Mouse (Mus musculus): Measurements from ENCODE around the gene Copg2.

The Copg2 gene

GRCm38 (mm10) chr6:30751209-30751608 is 145.4 kb downstream of the Copg2 start:
- Histone ChIP-seq H3K9me3 (ENCODE audit: low read length) (no peaks in the 10 kb centered on the region), H3K36me3 (ENCODE audit: insufficient read depth, low read length) (peaks cover 27% of the 10 kb centered on the region), H3K4me1 (replicated peaks; ENCODE audit: low read depth, low read length) (no peaks in the 10 kb centered on the region), H3K27me3 (ENCODE audit: insufficient read depth, low read length) (no peaks in the 10 kb centered on the region), H3K4me3 (replicated peaks; ENCODE audit: low read length) (no peak overlapping the region)
- no peak for TF ChIP-seq CTCF (conservative IDR thresholded peaks at IDR 0.05; ENCODE audit: low read length)
- no peak for TF ChIP-seq NANOG (IDR thresholded peaks at IDR 0.05; ENCODE audit: borderline replicate concordance, low read length)
- no peak for TF ChIP-seq POU5F1 (IDR thresholded peaks at IDR 0.05; ENCODE audit: borderline replicate concordance, low read length)

- Histone ChIP-seq H3K36me3 (ENCODE audit: insufficient read depth, low read length) (peaks cover 27% of the 10 kb centered on the region), H3K4me3 (replicated peaks; ENCODE audit: low read length) (no peak overlapping the region), H3K27me3 (ENCODE audit: insufficient read depth, low read length) (no peaks in the 10 kb centered on the region), H3K9me3 (ENCODE audit: low read length) (no peaks in the 10 kb centered on the region), H3K4me1 (replicated peaks; ENCODE audit: low read depth, low read length) (no peaks in the 10 kb centered on the region)
- TF ChIP-seq CTCF (conservative IDR thresholded peaks at IDR 0.05; ENCODE audit: low read length) (no peak), NANOG (IDR thresholded peaks at IDR 0.05; ENCODE audit: borderline replicate concordance, low read length) (no peak), POU5F1 (IDR thresholded peaks at IDR 0.05; ENCODE audit: borderline replicate concordance, low read length) (no peak)
Measured at GRCm38 (mm10) chr6:30750482-30750881, 146.1 kb downstream of the Copg2 start.

- peaks cover 27% of the 10 kb centered on the region for H3K36me3 ChIP-seq (ENCODE audit: insufficient read depth, low read length)
- no peaks in the 10 kb centered on the region for H3K27me3 ChIP-seq (ENCODE audit: insufficient read depth, low read length)
- no peak overlapping the region for H3K4me3 ChIP-seq (replicated peaks; ENCODE audit: low read length)
- H3K4me1 ChIP-seq (replicated peaks; ENCODE audit: low read depth, low read length): no peaks in the 10 kb centered on the region
- no peaks in the 10 kb centered on the region for H3K9me3 ChIP-seq (ENCODE audit: low read length)
- no peak for TF ChIP-seq NANOG (IDR thresholded peaks at IDR 0.05; ENCODE audit: borderline replicate concordance, low read length)
- TF ChIP-seq CTCF (conservative IDR thresholded peaks at IDR 0.05; ENCODE audit: low read length): no peak
- TF ChIP-seq POU5F1 (IDR thresholded peaks at IDR 0.05; ENCODE audit: borderline replicate concordance, low read length): no peak
Measured at GRCm38 (mm10) chr6:30749892-30750291, 146.7 kb downstream of the Copg2 start.

- TF ChIP-seq CTCF (conservative IDR thresholded peaks at IDR 0.05; ENCODE audit: low read length) (no peak), POU5F1 (IDR thresholded peaks at IDR 0.05; ENCODE audit: borderline replicate concordance, low read length) (no peak), NANOG (IDR thresholded peaks at IDR 0.05; ENCODE audit: borderline replicate concordance, low read length) (no peak)
- H3K4me1 ChIP-seq (replicated peaks; ENCODE audit: low read depth, low read length): no peaks in the 10 kb centered on the region
- H3K9me3 ChIP-seq (ENCODE audit: low read length): no peaks in the 10 kb centered on the region
- H3K4me3 ChIP-seq (replicated peaks; ENCODE audit: low read length): no peak overlapping the region
- no peaks in the 10 kb centered on the region for H3K27me3 ChIP-seq (ENCODE audit: insufficient read depth, low read length)
- H3K36me3 ChIP-seq (ENCODE audit: insufficient read depth, low read length): peaks cover 27% of the 10 kb centered on the region
Measured at GRCm38 (mm10) chr6:30749042-30749689, 147.4 kb downstream of the Copg2 start.

- H3K4me1 ChIP-seq (replicated peaks; ENCODE audit: low read depth, low read length): no peaks in the 10 kb centered on the region
- H3K9me3 ChIP-seq (ENCODE audit: low read length): no peaks in the 10 kb centered on the region
- H3K27me3 ChIP-seq (ENCODE audit: insufficient read depth, low read length): no peaks in the 10 kb centered on the region
- TF ChIP-seq NANOG (IDR thresholded peaks at IDR 0.05; ENCODE audit: borderline replicate concordance, low read length) (no peak), CTCF (conservative IDR thresholded peaks at IDR 0.05; ENCODE audit: low read length) (no peak), POU5F1 (IDR thresholded peaks at IDR 0.05; ENCODE audit: borderline replicate concordance, low read length) (no peak)
- H3K36me3 ChIP-seq (ENCODE audit: insufficient read depth, low read length): peaks cover 32% of the 10 kb centered on the region
- no peak overlapping the region for H3K4me3 ChIP-seq (replicated peaks; ENCODE audit: low read length)
Measured at GRCm38 (mm10) chr6:30748358-30748910, 148.2 kb downstream of the Copg2 start.

GRCm38 (mm10) chr6:30747631-30748357 is 148.8 kb downstream of the Copg2 start:
- Histone ChIP-seq H3K4me3 (replicated peaks; ENCODE audit: low read length) (no peak overlapping the region), H3K36me3 (ENCODE audit: insufficient read depth, low read length) (peaks cover 32% of the 10 kb centered on the region), H3K27me3 (ENCODE audit: insufficient read depth, low read length) (no peaks in the 10 kb centered on the region), H3K4me1 (replicated peaks; ENCODE audit: low read depth, low read length) (no peaks in the 10 kb centered on the region), H3K9me3 (ENCODE audit: low read length) (no peaks in the 10 kb centered on the region)
- TF ChIP-seq NANOG (IDR thresholded peaks at IDR 0.05; ENCODE audit: borderline replicate concordance, low read length) (no peak), CTCF (conservative IDR thresholded peaks at IDR 0.05; ENCODE audit: low read length) (no peak), POU5F1 (IDR thresholded peaks at IDR 0.05; ENCODE audit: borderline replicate concordance, low read length) (no peak)

GRCm38 (mm10) chr6:30745591-30745990 is 151.0 kb downstream of the Copg2 start:
- Histone ChIP-seq H3K36me3 (ENCODE audit: insufficient read depth, low read length) (peaks cover 32% of the 10 kb centered on the region), H3K4me1 (replicated peaks; ENCODE audit: low read depth, low read length) (0 out of 2 replicates have a peak, but pooled peaks cover 3% of the 10 kb centered on the region), H3K9me3 (ENCODE audit: low read length) (peaks cover 10% of the 10 kb centered on the region), H3K4me3 (replicated peaks; ENCODE audit: low read length) (no peak overlapping the region), H3K27me3 (ENCODE audit: insufficient read depth, low read length) (no peaks in the 10 kb centered on the region)
- TF ChIP-seq NANOG (IDR thresholded peaks at IDR 0.05; ENCODE audit: borderline replicate concordance, low read length) (no peak), CTCF (conservative IDR thresholded peaks at IDR 0.05; ENCODE audit: low read length) (no peak), POU5F1 (IDR thresholded peaks at IDR 0.05; ENCODE audit: borderline replicate concordance, low read length) (no peak)

- no peaks in the 10 kb centered on the region for H3K27me3 ChIP-seq (ENCODE audit: insufficient read depth, low read length)
- H3K36me3 ChIP-seq (ENCODE audit: insufficient read depth, low read length): peaks cover 33% of the 10 kb centered on the region
- H3K4me1 ChIP-seq (replicated peaks; ENCODE audit: low read depth, low read length): 0 out of 2 replicates have a peak, but pooled peaks cover 3% of the 10 kb centered on the region
- no peak overlapping the region for H3K4me3 ChIP-seq (replicated peaks; ENCODE audit: low read length)
- no peak for TF ChIP-seq CTCF (conservative IDR thresholded peaks at IDR 0.05; ENCODE audit: low read length)
- no peak for TF ChIP-seq POU5F1 (IDR thresholded peaks at IDR 0.05; ENCODE audit: borderline replicate concordance, low read length)
- TF ChIP-seq NANOG (IDR thresholded peaks at IDR 0.05; ENCODE audit: borderline replicate concordance, low read length): no peak
- H3K9me3 ChIP-seq (ENCODE audit: low read length): peaks cover 16% of the 10 kb centered on the region
Measured at GRCm38 (mm10) chr6:30744846-30745245, 151.7 kb downstream of the Copg2 start.

All from E14TG2a.4 (cell line).